Mouse (Mus musculus) adrenal gland, postnatal 25 days (tissue): ENCODE measurements around the gene Ebna1bp2. TPM values are rescaled to one million over a fixed set of nuclear protein-coding genes. Genes with fewer than 3 reads are reported as not detected.

ENCODE experiments used
- total RNA-seq: library from RNA; stranded (reverse); gene quantifications from 2 replicates; pipeline ENCODE4 v1.2.3, GENCODE M21; 2021

The Ebna1bp2 gene
- total RNA-seq, 1 experiment from 2014 or later, result 74.7 TPM

Other genes with a start within 250 kb of the Ebna1bp2 start
- gene Szt2, start 211.5 kb upstream of the Ebna1bp2 start, total RNA-seq, result 33.0 and 34.4 TPM in 2 replicates
- gene Med8, start 211.5 kb upstream of the Ebna1bp2 start, total RNA-seq, result 67.9 and 85.3 TPM in 2 replicates
- gene Elovl1, start 192.7 kb upstream of the Ebna1bp2 start, total RNA-seq, result 120 and 128 TPM in 2 replicates
- gene Cdc20, start 183.4 kb upstream of the Ebna1bp2 start, total RNA-seq, result 10.8 and 14.9 TPM in 2 replicates
- gene Mpl, start 163.3 kb upstream of the Ebna1bp2 start, total RNA-seq, result not detected in 2 replicates
- gene Tie1, start 130.7 kb upstream of the Ebna1bp2 start, total RNA-seq, result 36.3 and 44.4 TPM in 2 replicates
- not detected in 2 replicates for gene 2610528J11Rik, start 93.8 kb upstream of the Ebna1bp2 start, total RNA-seq
- not detected in 2 replicates for gene Tmem125, start 76.8 kb upstream of the Ebna1bp2 start, total RNA-seq
- gene Cfap57, start within 50 bp of the Ebna1bp2 start, total RNA-seq, result not detected in 2 replicates
- not detected in 2 replicates for gene Olfr62, start 38.2 kb downstream of the Ebna1bp2 start, total RNA-seq
- not detected in 2 replicates for gene Olfr1342, start 72.0 kb downstream of the Ebna1bp2 start, total RNA-seq
- not detected in 2 replicates for gene Olfr1341, start 82.7 kb downstream of the Ebna1bp2 start, total RNA-seq
- not detected in 2 replicates for gene Olfr1340, start 99.3 kb downstream of the Ebna1bp2 start, total RNA-seq
- gene Olfr1339, start 111.4 kb downstream of the Ebna1bp2 start, total RNA-seq, result not detected in 2 replicates
- not detected in 2 replicates for gene Olfr1338, start 137.9 kb downstream of the Ebna1bp2 start, total RNA-seq
- gene Olfr1337, start 161.8 kb downstream of the Ebna1bp2 start, total RNA-seq, result not detected in 2 replicates
- gene Olfr1335, start 189.1 kb downstream of the Ebna1bp2 start, total RNA-seq, result not detected in 2 replicates
- not detected in 2 replicates for gene Olfr1333, start 215.5 kb downstream of the Ebna1bp2 start, total RNA-seq
- not detected in 2 replicates for gene Olfr1331, start 243.8 kb downstream of the Ebna1bp2 start, total RNA-seq